Mouse (Mus musculus) forebrain, embryonic 15.5 days (tissue): ENCODE results near the gene Slc35f6. TPM values are rescaled to one million over a fixed set of nuclear protein-coding genes. Genes with fewer than 3 reads are reported as not detected.

Source experiments
- ATAC-seq: fragments of 200-750 bp; cut with Nextera tagmentation; replicated peaks from 2 replicates; pipeline ENCODE4 v1.8.0; 2017; ENCODE audit warnings: mild to moderate bottlenecking, moderate TSS enrichment, moderate library complexity
- H3K27ac ChIP-seq: fragments of 300-500 bp; sonication (generic); replicated peaks from 2 replicates; pipeline ENCODE4 v1.5.1; 2015; ENCODE audit warnings: mild to moderate bottlenecking, inconsistent platforms
- H3K27me3 ChIP-seq: fragments of 300-500 bp; sonication (generic); 2 replicates; pipeline ENCODE4 v1.6.1; 2015; ENCODE audit warnings: inconsistent platforms
- H3K36me3 ChIP-seq: fragments of 300-500 bp; sonication (generic); 2 replicates; pipeline ENCODE4 v1.6.1; 2015; ENCODE audit warnings: mild to moderate bottlenecking, inconsistent platforms
- H3K4me1 ChIP-seq: fragments of 300-500 bp; sonication (generic); 2 replicates; pipeline ENCODE4 v1.6.1; 2015; ENCODE audit warnings: inconsistent platforms
- H3K4me2 ChIP-seq: fragments of 300-500 bp; sonication (generic); replicated peaks from 2 replicates; pipeline ENCODE4 v1.6.1; 2015; ENCODE audit warnings: mild to moderate bottlenecking, inconsistent platforms
- H3K4me3 ChIP-seq: fragments of 300-500 bp; sonication (generic); 2 replicates; pipeline ENCODE4 v1.5.1; 2015; ENCODE audit warnings: mild to moderate bottlenecking, inconsistent platforms
- H3K9ac ChIP-seq: fragments of 300-500 bp; sonication (generic); replicated peaks from 2 replicates; pipeline ENCODE4 v1.6.1; 2015; ENCODE audit warnings: mild to moderate bottlenecking, inconsistent platforms
- H3K9me3 ChIP-seq: fragments of 300-500 bp; sonication (generic); 2 replicates; pipeline ENCODE4 v1.6.1; 2016; ENCODE audit warnings: inconsistent platforms
- WGBS: fragments of 180-500 bp; shearing (Covaris S2); methylation state at CpG from one replicate; pipeline ENCODE4 v1.1.7; 2015; ENCODE audit warnings: mixed read lengths; 5-methylcytosine and 5-hydroxymethylcytosine counted together
- polyA plus RNA-seq: library from polyadenylated mRNA; unstranded; fragments of >200 nt; fragmentation: Nextera tagmentation; extraction: Ambion mirVana; gene quantifications from 2 replicates; pipeline ENCODE4 v1.2.1, GENCODE M21; 2015

Gene Slc35f6
- polyA plus RNA-seq, 1 experiment from 2014 or later, result 31.1 TPM

DNA sequence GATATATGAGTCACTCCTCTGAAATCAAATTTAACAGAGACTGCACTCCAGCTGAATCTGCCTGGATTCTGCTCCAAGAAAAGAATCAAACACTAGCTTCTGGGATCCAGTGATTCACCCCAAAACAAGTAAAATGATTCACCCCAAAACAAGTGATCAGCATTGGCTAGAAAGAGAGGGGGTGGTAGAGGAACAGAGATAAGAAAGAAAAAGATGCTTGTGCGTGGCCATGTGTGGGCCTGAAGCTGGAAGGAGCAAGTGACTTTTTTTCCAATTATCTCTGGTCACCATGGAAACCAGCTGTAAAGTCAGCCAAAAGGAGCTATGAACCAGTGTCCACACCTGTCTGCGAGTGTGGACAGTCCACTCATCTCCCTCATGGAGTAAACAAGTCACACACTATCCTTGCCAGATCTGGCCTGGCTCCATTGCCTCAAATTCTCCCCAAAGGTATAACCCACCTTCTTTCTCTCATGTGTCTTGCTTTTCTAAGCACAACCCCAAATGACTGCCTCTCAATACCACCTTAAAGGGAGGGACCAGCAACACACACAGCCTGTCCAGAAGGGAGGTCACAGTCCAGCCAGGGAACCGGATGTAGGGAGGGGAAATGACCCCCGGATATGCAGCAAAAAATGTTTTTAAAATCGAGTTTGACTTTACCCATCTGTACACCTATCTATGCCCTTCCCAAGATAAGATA is 4.1 kb upstream of the Slc35f6 start:
- Histone ChIP-seq H3K4me1 (peaks cover 10% of the 10 kb centered on the region), H3K27ac (no peak overlapping the region), H3K9me3 (no peaks in the 10 kb centered on the region), H3K36me3 (no peaks in the 10 kb centered on the region), H3K4me2 (no peak overlapping the region), H3K9ac (no peak overlapping the region), H3K4me3 (no peak overlapping the region), H3K27me3 (no peaks in the 10 kb centered on the region)
- WGBS, result 70% methylated on average over 5 of the region's 5 CpGs
- no peak for ATAC-seq

DNA sequence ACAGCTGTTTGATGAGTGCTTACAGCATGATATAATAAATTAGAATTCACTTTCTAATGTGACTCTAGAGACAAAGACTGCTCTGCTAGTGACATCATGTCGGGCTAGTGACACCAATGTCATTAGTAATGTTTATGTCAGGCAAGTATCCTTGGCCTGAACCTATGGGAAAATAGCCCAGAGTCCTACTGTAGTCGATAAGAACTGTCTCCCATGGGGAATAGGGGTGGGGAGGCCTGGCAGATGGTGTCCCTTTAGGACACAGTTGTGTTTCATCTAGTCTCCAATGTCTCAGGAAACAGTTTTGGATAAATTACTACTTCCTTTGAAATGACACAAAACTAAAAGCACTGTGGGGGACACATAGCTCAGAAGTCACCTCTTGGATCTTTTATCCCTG is 1.7 kb upstream of the Slc35f6 start:
- Histone ChIP-seq H3K27ac (no peak overlapping the region), H3K9ac (no peak overlapping the region), H3K4me2 (no peak overlapping the region), H3K36me3 (no peaks in the 10 kb centered on the region), H3K27me3 (no peaks in the 10 kb centered on the region), H3K4me3 (no peak overlapping the region), H3K9me3 (no peaks in the 10 kb centered on the region), H3K4me1 (peaks cover 15% of the 10 kb centered on the region)
- WGBS, result 80% methylated on average over 2 of the region's 2 CpGs
- ATAC-seq, result no peak

DNA sequence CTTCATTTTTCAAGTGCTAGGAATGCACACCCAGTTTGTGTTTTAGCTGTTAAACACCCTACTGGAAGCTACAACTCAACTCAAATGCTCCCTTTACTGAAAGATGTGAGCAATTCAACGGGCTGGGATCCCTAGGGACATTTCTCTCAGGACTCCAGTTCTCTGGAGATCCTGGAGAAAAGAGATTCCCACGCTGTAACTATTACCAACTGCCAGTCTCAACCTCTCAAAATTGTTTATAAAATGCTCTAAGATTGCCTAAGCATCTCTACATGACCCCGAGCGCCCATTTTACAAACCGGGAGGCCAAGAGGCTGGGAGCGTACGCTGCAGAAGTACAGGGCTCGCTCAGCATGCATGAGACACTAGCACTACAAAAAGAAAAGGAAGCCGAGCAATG is 337 bp upstream of the Slc35f6 start:
- WGBS, result 12% methylated on average over 9 of the region's 9 CpGs
- Histone ChIP-seq H3K27ac (peak overlapping the region; percentile 44), H3K36me3 (no peaks in the 10 kb centered on the region), H3K9me3 (no peaks in the 10 kb centered on the region), H3K9ac (peak overlapping the region; percentile 66), H3K4me3 (peak overlapping the region; percentile 87), H3K27me3 (no peaks in the 10 kb centered on the region), H3K4me2 (peak overlapping the region; percentile 97), H3K4me1 (peaks cover 15% of the 10 kb centered on the region)
- ATAC-seq, result 0 out of 2 replicates have a peak, but pooled peaks have one; percentile 1

DNA sequence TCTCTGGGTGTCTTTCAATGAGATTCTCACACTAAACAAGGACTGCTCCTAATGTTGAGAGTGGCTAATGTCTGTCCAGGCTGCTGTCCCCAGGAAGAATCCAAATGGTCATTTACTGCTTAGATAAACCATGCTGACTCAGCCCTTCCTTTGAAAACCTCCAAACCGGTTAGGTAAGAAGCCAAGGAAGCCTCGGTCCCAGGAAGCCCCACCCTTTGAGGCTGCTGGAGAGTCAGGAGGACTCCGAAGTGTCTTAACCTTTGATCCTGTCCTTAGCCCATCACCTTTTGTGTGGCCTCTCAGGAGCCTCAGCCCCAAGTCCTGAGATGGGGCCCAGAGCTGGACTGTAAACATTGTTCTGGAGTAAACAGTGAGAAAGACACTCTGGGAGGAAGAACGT is 1.8 kb downstream of the Slc35f6 start:
- 81% methylated on average over 4 of the region's 4 CpGs for WGBS
- Histone ChIP-seq H3K4me1 (peaks cover 15% of the 10 kb centered on the region), H3K36me3 (no peaks in the 10 kb centered on the region), H3K27me3 (no peaks in the 10 kb centered on the region), H3K9me3 (no peaks in the 10 kb centered on the region), H3K9ac (no peak overlapping the region), H3K4me3 (no peak overlapping the region), H3K27ac (no peak overlapping the region), H3K4me2 (no peak overlapping the region)
- ATAC-seq, result no peak

DNA sequence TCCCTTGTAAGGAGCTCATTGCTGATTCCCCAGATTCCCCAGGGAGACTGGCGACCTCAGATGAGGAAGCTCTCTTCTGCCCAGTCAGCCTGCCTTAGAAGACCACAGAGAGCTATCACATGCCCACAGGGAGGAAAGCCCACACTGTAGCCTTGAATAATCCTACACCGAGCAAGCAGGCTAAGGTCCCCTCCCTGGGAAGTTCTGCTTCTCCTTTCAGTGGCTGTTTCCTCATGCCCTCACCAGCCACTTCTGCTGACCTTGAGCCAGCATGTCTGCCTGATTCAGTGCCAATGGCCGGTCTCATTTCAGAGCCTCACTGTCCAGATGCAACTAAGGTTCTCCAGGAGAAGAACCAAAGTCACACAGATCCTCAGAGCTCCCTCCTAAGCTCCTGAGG is 3.0 kb downstream of the Slc35f6 start:
- H3K27ac ChIP-seq, result no peak overlapping the region
- WGBS, result 86% methylated on average over 3 of the region's 3 CpGs

DNA sequence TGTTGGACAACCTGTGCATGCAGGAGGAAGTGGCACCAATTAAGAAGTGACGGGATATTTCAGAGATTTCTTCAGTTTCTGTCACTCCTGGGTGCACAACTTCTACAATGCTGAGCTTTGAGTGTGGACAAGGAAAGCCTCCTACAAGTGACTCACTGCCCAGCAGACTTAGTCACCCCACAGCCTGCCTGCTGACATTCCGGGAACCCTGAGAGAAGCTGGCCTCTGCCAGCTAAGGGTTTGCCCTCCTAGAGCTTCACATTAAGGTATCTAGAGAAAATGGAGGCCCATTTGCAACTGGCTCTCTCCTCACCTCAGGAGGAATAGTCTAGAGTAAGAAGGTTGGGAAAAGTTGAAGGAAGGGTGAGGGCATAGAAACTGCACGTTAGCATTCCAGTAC is 3.8 kb downstream of the Slc35f6 start:
- Histone ChIP-seq H3K4me1 (peaks cover 15% of the 10 kb centered on the region), H3K4me2 (no peak overlapping the region), H3K9ac (no peak overlapping the region), H3K27me3 (no peaks in the 10 kb centered on the region), H3K9me3 (no peaks in the 10 kb centered on the region), H3K4me3 (no peak overlapping the region), H3K36me3 (peaks cover 8% of the 10 kb centered on the region), H3K27ac (no peak overlapping the region)
- 94% methylated on average over 3 of the region's 3 CpGs for WGBS
- no peak for ATAC-seq

More for the DNA sequence above, 3.0 kb downstream of the Slc35f6 start:
- H3K4me1 ChIP-seq, result peaks cover 15% of the 10 kb centered on the region
- peaks cover 4% of the 10 kb centered on the region; the same call in 1 of the 2 replicates for H3K36me3 ChIP-seq
- H3K9ac ChIP-seq, result no peak overlapping the region
- ATAC-seq, result no peak
- no peaks in the 10 kb centered on the region for H3K9me3 ChIP-seq
- no peak overlapping the region for H3K4me3 ChIP-seq
- no peaks in the 10 kb centered on the region for H3K27me3 ChIP-seq
- H3K4me2 ChIP-seq, result no peak overlapping the region

DNA sequence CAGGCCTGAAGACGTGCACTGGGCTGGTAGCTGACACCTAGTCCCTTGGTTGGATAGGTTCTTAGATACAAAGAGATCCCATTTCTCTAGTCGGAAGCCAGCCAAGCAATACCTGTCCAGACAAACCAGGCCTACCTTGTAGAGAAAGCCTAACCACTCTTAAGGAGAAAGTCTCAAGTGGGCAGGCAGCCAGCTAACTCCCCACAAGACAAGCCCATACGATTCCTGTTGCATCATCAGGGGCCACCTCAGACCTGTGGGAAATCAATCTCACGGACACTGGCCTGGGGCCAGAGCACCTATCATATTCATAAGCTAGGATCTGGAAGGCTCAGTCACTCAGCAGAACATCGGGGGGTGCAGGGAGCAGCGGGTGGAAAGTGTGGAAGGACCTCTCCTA is 5.5 kb downstream of the Slc35f6 start:
- Histone ChIP-seq H3K9me3 (no peaks in the 10 kb centered on the region), H3K27ac (no peak overlapping the region), H3K4me1 (peaks cover 9% of the 10 kb centered on the region), H3K27me3 (no peaks in the 10 kb centered on the region), H3K36me3 (peaks cover 16% of the 10 kb centered on the region), H3K4me3 (no peak overlapping the region), H3K4me2 (no peak overlapping the region), H3K9ac (no peak overlapping the region)
- no peak for ATAC-seq
- WGBS, result 91% methylated on average over 6 of the region's 6 CpGs

DNA sequence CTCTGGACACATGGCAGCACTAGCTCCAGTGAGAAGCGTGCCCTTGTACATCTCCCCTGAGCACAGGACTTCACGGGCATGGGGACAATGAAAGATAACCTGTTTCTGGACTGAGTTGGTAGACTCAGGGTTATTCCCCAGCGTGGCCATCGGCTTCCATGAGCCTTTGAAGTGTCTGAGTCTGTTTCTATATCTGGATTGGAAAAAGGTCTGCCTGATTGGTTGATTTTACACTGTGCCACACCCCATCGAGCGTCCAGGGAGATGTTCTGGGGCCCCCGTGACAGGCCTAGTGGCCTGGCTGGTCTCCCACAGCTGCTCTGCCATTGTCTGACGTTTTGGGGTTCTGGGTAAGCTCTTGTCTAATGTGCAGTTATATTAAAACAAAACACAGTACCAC is 7.3 kb downstream of the Slc35f6 start:
- Histone ChIP-seq H3K4me3 (no peak overlapping the region), H3K36me3 (peaks cover 16% of the 10 kb centered on the region), H3K27ac (no peak overlapping the region), H3K9ac (no peak overlapping the region), H3K9me3 (no peaks in the 10 kb centered on the region), H3K4me1 (no peaks in the 10 kb centered on the region), H3K27me3 (no peaks in the 10 kb centered on the region), H3K4me2 (no peak overlapping the region)
- ATAC-seq, result no peak
- WGBS, result 86% methylated on average over 8 of the region's 8 CpGs

DNA sequence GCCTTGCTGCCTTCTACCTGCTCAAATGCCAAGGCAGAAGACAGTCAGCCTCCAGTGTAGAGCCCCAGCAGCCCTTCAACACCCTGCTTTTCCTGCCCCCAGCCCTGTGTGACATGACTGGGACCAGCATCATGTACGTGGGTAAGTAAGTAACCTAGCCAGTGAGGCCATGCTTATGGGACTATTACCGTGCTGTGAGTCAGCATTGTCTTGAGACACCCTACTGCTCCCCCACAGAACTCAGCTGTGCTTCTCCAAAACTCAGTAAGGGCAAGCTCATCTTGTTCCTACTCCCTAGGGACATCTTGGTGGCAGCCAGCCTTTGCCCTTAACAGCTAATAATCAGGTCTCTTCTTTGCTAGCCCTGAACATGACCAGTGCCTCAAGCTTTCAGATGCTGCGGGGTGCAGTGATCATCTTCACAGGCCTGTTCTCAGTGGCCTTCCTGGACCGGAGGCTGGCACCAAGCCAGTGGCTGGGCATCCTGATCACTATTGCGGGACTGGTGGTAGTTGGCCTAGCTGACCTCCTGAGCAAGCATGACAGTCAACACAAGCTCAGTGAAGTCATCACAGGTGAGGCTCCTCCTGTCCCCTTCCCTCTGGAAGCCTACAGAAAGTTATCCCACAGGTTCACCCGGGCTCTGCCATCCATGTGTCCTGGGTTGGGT is 7.9 kb downstream of the Slc35f6 start:
- Histone ChIP-seq H3K4me3 (no peak overlapping the region), H3K36me3 (peaks cover 16% of the 10 kb centered on the region), H3K9ac (no peak overlapping the region), H3K27ac (no peak overlapping the region), H3K9me3 (no peaks in the 10 kb centered on the region), H3K4me1 (no peaks in the 10 kb centered on the region), H3K4me2 (no peak overlapping the region), H3K27me3 (no peaks in the 10 kb centered on the region)
- WGBS, result 93% methylated on average over 6 of the region's 6 CpGs
- ATAC-seq, result no peak

DNA sequence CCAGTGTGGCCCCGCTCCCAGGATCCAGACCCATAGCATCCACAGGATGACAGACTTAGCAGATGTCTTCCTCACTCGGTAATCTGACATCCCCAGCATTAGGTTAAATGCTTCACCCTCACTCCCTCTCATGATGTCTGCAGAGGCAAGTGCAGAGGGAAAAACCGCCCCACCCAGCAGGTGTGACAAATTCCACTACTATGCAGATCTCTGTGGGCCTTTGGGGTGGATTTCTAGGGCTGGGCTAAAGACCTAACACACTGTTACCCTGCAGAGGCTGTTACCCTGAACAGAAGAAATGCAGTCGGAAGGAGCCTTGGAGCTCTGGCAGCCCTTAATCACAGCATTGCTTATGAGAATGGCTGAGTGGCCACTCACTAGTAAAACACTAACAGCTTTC is 11.3 kb downstream of the Slc35f6 start:
- Histone ChIP-seq H3K27ac (no peak overlapping the region), H3K9ac (no peak overlapping the region), H3K9me3 (no peaks in the 10 kb centered on the region), H3K4me1 (no peaks in the 10 kb centered on the region), H3K36me3 (peaks cover 16% of the 10 kb centered on the region), H3K27me3 (no peaks in the 10 kb centered on the region), H3K4me2 (no peak overlapping the region), H3K4me3 (no peak overlapping the region)
- no peak for ATAC-seq
- 86% methylated on average over 4 of the region's 4 CpGs for WGBS

DNA sequence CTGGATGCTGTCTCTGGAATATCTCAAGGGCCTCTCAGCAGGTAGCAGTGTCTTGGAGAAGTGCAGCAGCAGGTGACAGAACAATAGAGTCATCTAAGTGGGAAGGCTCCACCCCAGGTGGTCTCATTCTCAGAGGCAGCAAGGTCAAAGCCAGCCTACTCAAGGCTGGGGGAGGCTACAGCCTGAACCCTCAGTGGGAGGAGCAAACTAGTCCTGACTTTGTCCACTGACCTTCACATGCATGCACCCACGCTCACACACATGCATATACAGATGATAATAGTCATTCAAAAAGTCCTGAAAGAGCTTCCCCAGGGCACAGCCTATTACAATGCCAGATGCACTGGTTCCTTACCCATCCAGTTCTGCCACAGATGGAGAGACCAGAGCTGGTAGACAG is 12.5 kb downstream of the Slc35f6 start:
- H3K27ac ChIP-seq, result no peak overlapping the region
- no peak overlapping the region for H3K4me2 ChIP-seq
- peaks cover 16% of the 10 kb centered on the region for H3K36me3 ChIP-seq
- no peak overlapping the region for H3K4me3 ChIP-seq
- no peaks in the 10 kb centered on the region for H3K9me3 ChIP-seq
- ATAC-seq, result no peak
- H3K4me1 ChIP-seq, result no peaks in the 10 kb centered on the region
- 89% methylated on average over 1 of the region's 1 CpGs for WGBS
- H3K9ac ChIP-seq, result no peak overlapping the region
- no peaks in the 10 kb centered on the region for H3K27me3 ChIP-seq

DNA sequence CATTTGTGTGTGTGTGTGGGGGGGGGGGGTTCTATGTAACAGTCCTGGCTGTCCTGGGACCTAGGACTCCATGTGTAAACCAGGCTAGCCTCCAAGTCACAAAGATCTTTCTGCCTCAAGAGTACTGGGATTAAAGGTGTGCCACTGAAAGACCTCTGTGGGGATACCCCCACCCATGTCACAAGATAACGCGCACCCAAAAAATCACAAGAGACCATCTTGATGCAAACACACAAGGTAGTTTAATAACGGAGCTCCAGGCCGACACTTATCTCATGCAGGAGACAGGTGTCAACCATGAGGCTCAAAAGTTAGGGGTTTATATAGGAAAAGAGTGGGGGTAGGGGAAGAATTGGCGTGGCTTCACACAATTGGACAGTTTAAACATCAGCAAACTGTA is 13.1 kb downstream of the Slc35f6 start:
- Histone ChIP-seq H3K4me3 (no peak overlapping the region), H3K27me3 (no peaks in the 10 kb centered on the region), H3K27ac (no peak overlapping the region), H3K9me3 (no peaks in the 10 kb centered on the region), H3K4me1 (no peaks in the 10 kb centered on the region), H3K9ac (no peak overlapping the region), H3K36me3 (peaks cover 10% of the 10 kb centered on the region), H3K4me2 (no peak overlapping the region)
- WGBS, result 92% methylated on average over 5 of the region's 5 CpGs
- no peak for ATAC-seq

DNA sequence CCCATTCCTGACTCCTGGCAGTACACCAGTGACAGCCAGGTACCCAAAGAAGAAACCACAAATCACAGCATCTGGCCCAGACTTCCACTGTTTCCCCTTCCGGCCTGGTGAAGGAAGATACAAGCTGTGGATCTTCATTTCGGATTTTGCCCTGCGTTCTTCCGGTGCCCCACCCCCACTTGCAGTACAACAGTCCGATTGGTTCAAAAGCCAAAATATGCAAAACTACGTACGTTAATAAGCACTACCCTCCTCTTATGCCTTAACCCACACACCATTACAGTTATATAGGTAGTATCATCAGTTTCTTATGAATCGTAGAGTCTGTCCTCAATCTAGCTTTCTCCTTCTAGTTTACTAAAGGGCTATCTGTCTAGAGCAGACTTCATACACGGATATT is 17.6 kb downstream of the Slc35f6 start:
- no peak overlapping the region for H3K4me2 ChIP-seq
- H3K27me3 ChIP-seq, result no peaks in the 10 kb centered on the region
- no peak overlapping the region for H3K9ac ChIP-seq
- no peak for ATAC-seq
- 89% methylated on average over 9 of the region's 9 CpGs for WGBS
- H3K27ac ChIP-seq, result no peak overlapping the region
- H3K4me1 ChIP-seq, result peaks cover 28% of the 10 kb centered on the region
- H3K36me3 ChIP-seq, result no peaks in the 10 kb centered on the region
- H3K9me3 ChIP-seq, result no peaks in the 10 kb centered on the region
- H3K4me3 ChIP-seq, result no peak overlapping the region
